In genomic region chr8:92938056-92938455, GRCm38 (mm10) we compare ENCODE assay signal across 28 mouse cellular contexts. TPM values are rescaled to one million over a fixed set of nuclear protein-coding genes. Genes with fewer than 3 reads are reported as not detected.
DNase-seq lines count a peak whose midpoint lies in the region; ATAC-seq and TF ChIP-seq lines count a peak whose summit lies in the region.
"Had no signal": no experiment of that assay in that cellular context is flagged by ENCODE, and none has a peak within 500 bp of the region (broad histone marks: within the 10 kb centered on the region; RNA-seq: fewer than 3 reads in every experiment).

No protein-coding gene starts in this region.

- DNase-seq in forebrain, postnatal 0 days, result peak; percentile 4
- peak; percentile 33 for DNase-seq in 3T3-L1 (ENCODE audit: low read depth, low spot score)
- peak; percentile 8 for DNase-seq in brain, adult 2 months (ENCODE audit: low read depth, low spot score)
- DNase-seq in left cerebral cortex, adult 8-10 months (ENCODE audit: low spot score in 2 of 2), result no peak
- DNase-seq in gastrocnemius, postnatal 4 days (ENCODE audit: low spot score in 2 of 2), result no peak
- no peak for DNase-seq in spleen, postnatal 36 days (ENCODE audit: low spot score in 2 of 2)
- DNase-seq: adrenal gland, adult 8-10 months; adrenal gland, postnatal 14 days; adrenal gland, postnatal 36 days; cerebellum, adult 11 months; cerebellum, adult 18-20 months; cerebellum, adult 8-10 months; cerebellum, adult 9-11 months; cerebellum, postnatal 14 days; cerebellum, postnatal 36 days; embryo, embryonic 11 days had no signal

- H3K4me1 ChIP-seq in forebrain, postnatal 0 days (ENCODE audit: insufficient read depth), result no peaks in the 10 kb centered on the region
- no peaks in the 10 kb centered on the region for H3K4me1 ChIP-seq in forebrain, embryonic 16.5 days (replicated peaks; ENCODE audit: control insufficient read depth, insufficient read depth, low read length)
- H3K4me1 ChIP-seq: embryonic facial prominence, embryonic 12.5 days; embryonic facial prominence, embryonic 15.5 days; forebrain, embryonic 13.5 days; forebrain, embryonic 15.5 days had no signal

- no peak overlapping the region for H3K4me2 ChIP-seq in forebrain, postnatal 0 days (ENCODE audit: low read depth)
- H3K4me2 ChIP-seq in forebrain, embryonic 16.5 days (ENCODE audit: low read length), result no peak overlapping the region
- H3K4me2 ChIP-seq: embryonic facial prominence, embryonic 12.5 days; embryonic facial prominence, embryonic 15.5 days; forebrain, embryonic 13.5 days; forebrain, embryonic 15.5 days had no signal

- WGBS in forebrain, postnatal 0 days, result 75% methylated on average over 4 of the region's 4 CpGs
- 71% methylated on average over 4 of the region's 4 CpGs for WGBS in forebrain, embryonic 16.5 days

- no peaks in the 10 kb centered on the region for H3K9me3 ChIP-seq in forebrain, postnatal 0 days (ENCODE audit: low read length)
- H3K9me3 ChIP-seq in forebrain, embryonic 16.5 days (ENCODE audit: control insufficient read depth, low read length), result no peaks in the 10 kb centered on the region
- H3K9me3 ChIP-seq: embryonic facial prominence, embryonic 12.5 days; embryonic facial prominence, embryonic 15.5 days; forebrain, embryonic 13.5 days; forebrain, embryonic 15.5 days had no signal

- H3K36me3 ChIP-seq in forebrain, postnatal 0 days (ENCODE audit: insufficient read depth), result no peaks in the 10 kb centered on the region
- no peaks in the 10 kb centered on the region for H3K36me3 ChIP-seq in forebrain, embryonic 16.5 days (ENCODE audit: control insufficient read depth, insufficient read depth)
- H3K36me3 ChIP-seq: embryonic facial prominence, embryonic 12.5 days; embryonic facial prominence, embryonic 15.5 days; forebrain, embryonic 15.5 days had no signal

- no peak overlapping the region for H3K9ac ChIP-seq in forebrain, postnatal 0 days
- no peak overlapping the region for H3K9ac ChIP-seq in forebrain, embryonic 16.5 days (replicated peaks; ENCODE audit: low read depth, low read length)
- H3K9ac ChIP-seq: embryonic facial prominence, embryonic 12.5 days; embryonic facial prominence, embryonic 15.5 days; forebrain, embryonic 13.5 days; forebrain, embryonic 15.5 days had no signal

- H3K4me3 ChIP-seq in forebrain, postnatal 0 days (ENCODE audit: low read depth, low read length), result no peak overlapping the region
- H3K4me3 ChIP-seq in forebrain, embryonic 16.5 days (replicated peaks; ENCODE audit: low read length), result no peak overlapping the region
- H3K4me3 ChIP-seq: embryonic facial prominence, embryonic 12.5 days; embryonic facial prominence, embryonic 15.5 days; erythroblast, embryonic 14.5 days; forebrain, embryonic 13.5 days; forebrain, embryonic 15.5 days had no signal

- no peak for TF ChIP-seq CTCF in forebrain, postnatal 0 days (IDR thresholded peaks at IDR 0.05; ENCODE audit: low read depth)

- no peaks in the 10 kb centered on the region; the same call in 1 of the 2 replicates for H3K27me3 ChIP-seq in forebrain, postnatal 0 days (ENCODE audit: insufficient read depth, low read length)
- no peaks in the 10 kb centered on the region for H3K27me3 ChIP-seq in forebrain, embryonic 16.5 days (replicated peaks; ENCODE audit: control insufficient read depth, insufficient read depth, low read length)
- H3K27me3 ChIP-seq: embryonic facial prominence, embryonic 12.5 days; embryonic facial prominence, embryonic 15.5 days; forebrain, embryonic 13.5 days; forebrain, embryonic 15.5 days; Patski had no signal

- H3K27ac ChIP-seq in forebrain, postnatal 0 days (ENCODE audit: low read depth, low read length), result no peak overlapping the region
- H3K27ac ChIP-seq in forebrain, embryonic 16.5 days (ENCODE audit: low read length), result no peak overlapping the region
- H3K27ac ChIP-seq: embryonic facial prominence, embryonic 12.5 days; embryonic facial prominence, embryonic 15.5 days; forebrain, embryonic 13.5 days; forebrain, embryonic 15.5 days had no signal

- ATAC-seq in forebrain, postnatal 0 days, result no peak
- ATAC-seq in forebrain, embryonic 16.5 days, result no peak
- ATAC-seq: activated CD4-positive, CD25-positive, alpha-beta regulatory T cell, adult 4 months; forebrain, embryonic 13.5 days; forebrain, embryonic 15.5 days; Patski had no signal

RNA-seq across cellular contexts. Expression of gene Slc6a2, which starts 21.8 kb away (rescaled TPM):
- 0.08 TPM in 1 of 2 replicates, not detected in the other for total RNA-seq in forebrain, postnatal 0 days (2014; rRNA removed)
- not detected in 2 replicates for polyA plus RNA-seq in forebrain, postnatal 0 days (2015; fragmentation: Nextera tagmentation; extraction: Ambion mirVana)
- not detected in 2 replicates for polyA plus RNA-seq in forebrain, embryonic 16.5 days (2015; fragmentation: Nextera tagmentation; extraction: Ambion mirVana)
- total RNA-seq in left cerebral cortex, adult 8-10 months (2022), result under 1 TPM; 0.11 to 0.27 (median 0.20) TPM
- total RNA-seq in gastrocnemius, postnatal 4 days (2021), result under 1 TPM; 0.65 to 0.83 TPM
- total RNA-seq: common myeloid progenitor, adult 5-6 weeks; MEL had no signal
- polyA plus RNA-seq: activated CD4-positive, CD25-positive, alpha-beta regulatory T cell, adult 4 months; C2C12; erythroblast, embryonic 14.5 days; forebrain, embryonic 11.5 days; forebrain, embryonic 13.5 days; Patski had no signal

RNA-seq across cellular contexts. Expression of gene Capns2, which starts 36.8 kb away (rescaled TPM):
- 1.2 and 1.8 TPM in 2 replicates for total RNA-seq in forebrain, postnatal 0 days (2014; rRNA removed)
- polyA plus RNA-seq in forebrain, postnatal 0 days (2015; fragmentation: Nextera tagmentation; extraction: Ambion mirVana), result not detected in 2 replicates
- polyA plus RNA-seq in forebrain, embryonic 16.5 days (2015; fragmentation: Nextera tagmentation; extraction: Ambion mirVana), result 0.25 TPM in 1 of 2 replicates, not detected in the other
- 1 to 10 TPM in 2 of 4 experiments, under 1 TPM in 1, not detected in 1; 0.49 to 1.6 (median 1.0) TPM for total RNA-seq in left cerebral cortex, adult 8-10 months (2022)
- total RNA-seq in gastrocnemius, postnatal 4 days (2021), result under 1 TPM; 0.36 to 0.37 TPM
- total RNA-seq: adrenal gland, postnatal 14 days had no signal
- polyA plus RNA-seq: activated CD4-positive, CD25-positive, alpha-beta regulatory T cell, adult 4 months; C2C12; erythroblast, embryonic 14.5 days; forebrain, embryonic 11.5 days; forebrain, embryonic 13.5 days had no signal

Comparison
In these comparisons a context has a peak if more than half of its experiments do, and no peak if none do; other contexts are left out.
1. DNase-seq: peak in forebrain, postnatal 0 days (single experiment), 3T3-L1 (single experiment) and brain, adult 2 months (single experiment); none in left cerebral cortex, adult 8-10 months (0 of 2), gastrocnemius, postnatal 4 days (0 of 2) and spleen, postnatal 36 days (0 of 2).